Mouse (Mus musculus) lung, embryonic 15.5 days (tissue): ENCODE data around the gene Crocc. TPM values are rescaled to one million over a fixed set of nuclear protein-coding genes. Genes with fewer than 3 reads are reported as not detected.

Experiments used
- ATAC-seq: fragments of 200-750 bp; cut with Nextera tagmentation; 2 replicates; pipeline ENCODE4 v1.8.0; 2017; ENCODE audit warnings: moderate number of reproducible peaks, borderline replicate concordance; ENCODE audit not compliant: low FRiP score, low TSS enrichment; ENCODE audit errors: extremely low read depth
- H3K27ac ChIP-seq: fragments of 300-500 bp; sonication (generic); 2 replicates; pipeline ENCODE4 v1.5.1; 2015; ENCODE audit warnings: moderate library complexity, mild to moderate bottlenecking, inconsistent platforms
- H3K27me3 ChIP-seq: fragments of 300-500 bp; sonication (generic); 2 replicates; pipeline ENCODE4 v1.6.1; 2015; ENCODE audit warnings: inconsistent platforms
- H3K36me3 ChIP-seq: fragments of 300-500 bp; sonication (generic); 2 replicates; pipeline ENCODE4 v1.6.1; 2015; ENCODE audit warnings: inconsistent platforms
- H3K4me1 ChIP-seq: fragments of 300-500 bp; sonication (generic); 2 replicates; pipeline ENCODE4 v1.6.1; 2015; ENCODE audit warnings: inconsistent platforms
- H3K4me2 ChIP-seq: fragments of 300-500 bp; sonication (generic); 2 replicates; pipeline ENCODE4 v1.6.1; 2015; ENCODE audit warnings: inconsistent platforms, mild to moderate bottlenecking, moderate library complexity
- H3K4me3 ChIP-seq: fragments of 300-500 bp; sonication (generic); 2 replicates; pipeline ENCODE4 v1.5.1; 2015; ENCODE audit warnings: mild to moderate bottlenecking, inconsistent platforms
- H3K9ac ChIP-seq: fragments of 300-500 bp; sonication (generic); 2 replicates; pipeline ENCODE4 v1.6.1; 2015; ENCODE audit warnings: inconsistent platforms
- H3K9me3 ChIP-seq: fragments of 300-500 bp; sonication (generic); 2 replicates; pipeline ENCODE4 v1.6.1; 2016; ENCODE audit warnings: inconsistent platforms
- WGBS: fragments of 180-500 bp; shearing (Covaris S2); methylation state at CpG from one replicate; pipeline ENCODE4 v1.1.7; 2015; 5-methylcytosine and 5-hydroxymethylcytosine counted together
- polyA plus RNA-seq: library from polyadenylated mRNA; unstranded; fragments of >200 nt; fragmentation: Nextera tagmentation; extraction: Ambion mirVana; gene quantifications from 2 replicates; pipeline ENCODE4 v1.2.1, GENCODE M21; 2015

The Crocc gene
- polyA plus RNA-seq, 1 experiment from 2014 or later, result 7.6 TPM

GRCm38 (mm10) chr4:140977886-140978692 lies 82.3 kb downstream of the Crocc start:
- peaks cover 3% of the 10 kb centered on the region for H3K4me1 ChIP-seq
- H3K4me2 ChIP-seq, result no peak overlapping the region
- no peak overlapping the region for H3K9ac ChIP-seq
- WGBS, result 83% methylated on average over 14 of the region's 14 CpGs
- no peak overlapping the region for H3K27ac ChIP-seq
- no peak overlapping the region for H3K4me3 ChIP-seq
- no peaks in the 10 kb centered on the region for H3K27me3 ChIP-seq
- no peaks in the 10 kb centered on the region for H3K9me3 ChIP-seq
- ATAC-seq, result no peak
- H3K36me3 ChIP-seq, result peaks cover 56% of the 10 kb centered on the region

GRCm38 (mm10) chr4:140977278-140977677 lies 83.1 kb downstream of the Crocc start:
- Histone ChIP-seq H3K36me3 (peaks cover 64% of the 10 kb centered on the region), H3K9me3 (no peaks in the 10 kb centered on the region), H3K4me2 (no peak overlapping the region), H3K4me3 (no peak overlapping the region), H3K9ac (no peak overlapping the region), H3K4me1 (no peaks in the 10 kb centered on the region), H3K27ac (no peak overlapping the region), H3K27me3 (no peaks in the 10 kb centered on the region)
- 84% methylated on average over 10 of the region's 10 CpGs for WGBS
- ATAC-seq, result no peak

DNA sequence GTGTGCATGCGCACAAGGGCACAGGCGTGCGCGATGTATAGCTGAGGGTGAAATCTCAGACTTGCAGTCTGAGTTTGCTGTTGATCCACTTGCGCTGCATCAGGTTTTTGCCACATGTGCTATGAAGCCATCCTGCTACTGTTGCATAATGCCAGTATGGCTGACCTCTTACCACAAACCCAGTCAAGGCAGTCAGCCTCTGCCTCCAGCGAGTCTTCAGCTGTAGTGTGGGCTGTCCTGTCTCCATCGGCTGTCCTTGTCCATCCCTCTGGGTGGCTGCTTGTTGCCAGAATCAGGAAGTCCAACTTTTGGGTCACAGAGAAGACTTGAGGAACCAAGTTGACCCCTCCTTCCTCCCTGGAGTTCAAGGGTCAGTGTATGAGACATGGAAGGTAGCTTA lies 85.0 kb downstream of the Crocc start:
- ATAC-seq, result no peak
- H3K27me3 ChIP-seq, result no peaks in the 10 kb centered on the region
- H3K9me3 ChIP-seq, result no peaks in the 10 kb centered on the region
- 93% methylated on average over 7 of the region's 7 CpGs for WGBS
- H3K4me2 ChIP-seq, result no peak overlapping the region
- peaks cover 81% of the 10 kb centered on the region for H3K36me3 ChIP-seq
- no peak overlapping the region for H3K9ac ChIP-seq
- H3K4me1 ChIP-seq, result no peaks in the 10 kb centered on the region
- no peak overlapping the region for H3K4me3 ChIP-seq
- H3K27ac ChIP-seq, result no peak overlapping the region

DNA sequence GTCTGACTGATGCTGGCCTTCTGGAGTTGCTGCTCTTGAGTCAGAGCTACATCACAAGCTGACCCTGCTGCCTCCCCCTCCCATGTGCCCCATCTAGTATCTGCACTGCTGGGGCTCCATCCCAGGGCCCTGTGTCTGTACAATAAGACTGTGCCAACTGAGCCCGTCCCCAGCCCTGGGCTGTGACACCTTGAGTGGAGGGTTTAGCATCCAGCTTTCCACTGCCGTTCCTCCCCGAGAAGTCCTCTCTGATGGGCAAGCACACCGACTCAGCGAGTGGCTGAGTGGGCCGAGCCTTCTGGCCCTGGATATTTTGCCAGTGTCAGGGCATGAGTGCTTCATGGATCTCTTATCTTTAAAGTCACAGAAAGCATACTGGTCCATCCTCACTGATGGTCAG lies 85.9 kb downstream of the Crocc start:
- ATAC-seq, result no peak
- Histone ChIP-seq H3K4me1 (no peaks in the 10 kb centered on the region), H3K27me3 (no peaks in the 10 kb centered on the region), H3K4me2 (no peak overlapping the region), H3K4me3 (no peak overlapping the region), H3K9ac (no peak overlapping the region), H3K9me3 (no peaks in the 10 kb centered on the region), H3K27ac (no peak overlapping the region), H3K36me3 (peaks cover 88% of the 10 kb centered on the region)
- WGBS, result 91% methylated on average over 6 of the region's 6 CpGs

DNA sequence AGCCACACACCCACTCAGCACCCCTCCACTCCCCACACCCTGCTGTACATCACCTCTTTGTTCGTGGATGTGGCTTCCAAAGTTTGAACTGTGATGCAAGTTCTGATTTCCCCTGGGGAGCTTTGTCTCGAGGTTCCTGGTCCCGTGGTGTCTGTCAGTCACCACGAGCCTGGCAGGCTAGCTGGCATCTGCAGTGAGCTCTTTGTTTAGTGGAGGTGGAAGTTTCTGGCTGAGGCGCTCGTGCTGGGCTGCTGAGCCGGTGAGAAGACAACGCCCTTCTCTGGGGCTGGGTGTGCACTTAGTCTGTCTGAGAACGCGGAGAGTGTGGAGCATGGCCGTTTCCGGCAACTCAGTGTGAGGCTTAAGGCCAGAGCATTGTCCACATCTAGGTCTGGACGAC lies 88.7 kb downstream of the Crocc start:
- ATAC-seq, result no peak
- Histone ChIP-seq H3K27me3 (no peaks in the 10 kb centered on the region), H3K27ac (no peak overlapping the region), H3K9me3 (no peaks in the 10 kb centered on the region), H3K4me3 (no peak overlapping the region), H3K9ac (no peak overlapping the region), H3K4me2 (no peak overlapping the region), H3K36me3 (peaks cover 77% of the 10 kb centered on the region), H3K4me1 (no peaks in the 10 kb centered on the region)
- 86% methylated on average over 13 of the region's 13 CpGs for WGBS

DNA sequence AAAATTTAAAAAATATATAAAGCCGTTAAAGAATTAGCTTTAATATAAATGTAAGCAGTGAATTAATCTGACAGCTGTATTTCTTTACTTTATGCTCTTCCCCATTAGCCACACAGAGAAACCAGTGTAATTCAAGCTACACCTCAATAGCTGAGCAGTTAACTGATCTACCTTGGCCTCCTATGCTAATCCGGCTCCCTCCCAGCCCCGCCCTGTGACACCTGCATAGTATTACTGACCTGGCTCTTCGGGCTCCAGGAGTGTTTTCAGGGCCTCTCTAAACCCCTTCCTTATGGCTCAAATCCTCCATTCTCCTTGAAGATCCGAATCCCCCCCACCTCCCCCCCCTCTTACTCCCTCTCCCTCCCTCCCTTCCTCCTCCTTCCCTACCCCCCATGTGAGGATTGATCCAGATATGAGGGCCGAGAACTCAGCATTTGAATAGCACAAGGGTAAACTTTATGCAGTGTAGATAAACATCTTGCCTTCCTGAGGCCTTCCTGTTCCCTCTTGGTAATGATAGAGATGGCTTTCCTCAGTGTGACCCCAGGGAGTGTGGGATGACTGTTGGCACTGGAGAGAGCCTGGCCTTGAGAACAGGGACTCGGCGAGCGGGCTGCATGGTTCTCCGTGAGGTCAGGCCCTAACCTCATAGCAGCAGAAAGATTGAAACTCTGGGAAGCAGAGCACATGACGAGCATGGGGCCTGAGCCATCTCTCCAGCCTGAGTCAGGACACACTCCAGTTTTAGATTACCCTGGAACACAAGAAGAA lies 92.8 kb downstream of the Crocc start:
- no peak overlapping the region for H3K4me2 ChIP-seq
- no peak for ATAC-seq
- H3K4me3 ChIP-seq, result no peak overlapping the region
- no peaks in the 10 kb centered on the region for H3K9me3 ChIP-seq
- H3K27me3 ChIP-seq, result no peaks in the 10 kb centered on the region
- no peak overlapping the region for H3K9ac ChIP-seq
- H3K4me1 ChIP-seq, result peaks cover 20% of the 10 kb centered on the region
- H3K27ac ChIP-seq, result no peak overlapping the region
- H3K36me3 ChIP-seq, result peaks cover 49% of the 10 kb centered on the region
- WGBS, result 75% methylated on average over 11 of the region's 11 CpGs

Other genes starting within 250 kb of the Crocc start
- gene Padi3, start 249.9 kb downstream of the Crocc start, polyA plus RNA-seq, result 0.31 and 0.34 TPM in 2 replicates
- gene Padi1, start 214.8 kb downstream of the Crocc start, polyA plus RNA-seq, result 0.10 and 0.16 TPM in 2 replicates
- gene Padi2, start 154.2 kb downstream of the Crocc start, polyA plus RNA-seq, result 1.8 and 2.6 TPM in 2 replicates
- gene Sdhb, start 99.3 kb downstream of the Crocc start, polyA plus RNA-seq, result 370 and 381 TPM in 2 replicates
- 35.0 and 36.0 TPM in 2 replicates for gene Atp13a2, start 73.7 kb downstream of the Crocc start, polyA plus RNA-seq
- 496 and 501 TPM in 2 replicates for gene Mfap2, start 50.1 kb downstream of the Crocc start, polyA plus RNA-seq
- gene Necap2, start 17.8 kb upstream of the Crocc start, polyA plus RNA-seq, result 102 and 110 TPM in 2 replicates
- 0.16 and 0.62 TPM in 2 replicates for gene Spata21, start 27.8 kb upstream of the Crocc start, polyA plus RNA-seq
- 43.2 and 48.7 TPM in 2 replicates for gene Szrd1, start 79.2 kb upstream of the Crocc start, polyA plus RNA-seq
- 19.1 and 22.5 TPM in 2 replicates for gene Fbxo42, start 87.4 kb upstream of the Crocc start, polyA plus RNA-seq
- 5.9 and 6.0 TPM in 2 replicates for gene Rsg1, start 153.4 kb upstream of the Crocc start, polyA plus RNA-seq
- gene Arhgef19, start 178.9 kb upstream of the Crocc start, polyA plus RNA-seq, result 19.2 and 20.5 TPM in 2 replicates
- 10.8 and 11.0 TPM in 2 replicates for gene Epha2, start 240.7 kb upstream of the Crocc start, polyA plus RNA-seq